Mouse (Mus musculus) spleen, postnatal 36 days (tissue): ENCODE measurements around the gene Fes.

Experiments used
- DNase-seq, 2 experiments: peaks; one replicate each; pipeline ENCODE4 v3.0.0; 2022; ENCODE audit warnings: low spot score in 2 of 2, mixed read lengths in 1 of 2

The Fes gene

GRCm38 (mm10) chr7:80387633-80388543 is at the start of gene Fes:
Gene Fes (minus strand): TSS chr7:80387946.
- peak; percentile 73 to 77 for DNase-seq

- no peak for DNase-seq
Observed at GRCm38 (mm10) chr7:80436571-80436970, 48.8 kb upstream of the Fes start.

GRCm38 (mm10) chr7:80435594-80435993 is 47.8 kb upstream of the Fes start:
- DNase-seq, result no peak

GRCm38 (mm10) chr7:80429661-80430060 is 41.9 kb upstream of the Fes start:
- no peak for DNase-seq

- DNase-seq, result no peak
Observed at GRCm38 (mm10) chr7:80427730-80428129, 40.0 kb upstream of the Fes start.

GRCm38 (mm10) chr7:80426363-80426762 is 38.6 kb upstream of the Fes start:
- peak; percentile 26 to 58 for DNase-seq

GRCm38 (mm10) chr7:80424722-80425121 is 37.0 kb upstream of the Fes start:
- no peak for DNase-seq

GRCm38 (mm10) chr7:80422759-80423480 is 35.2 kb upstream of the Fes start:
- peak in 1 of 2 experiments; percentile 34 for DNase-seq

GRCm38 (mm10) chr7:80421576-80421975 is 33.8 kb upstream of the Fes start:
- no peak for DNase-seq

GRCm38 (mm10) chr7:80420586-80420985 is 32.8 kb upstream of the Fes start:
- DNase-seq, result no peak

- no peak for DNase-seq
Observed at GRCm38 (mm10) chr7:80419278-80419677, 31.5 kb upstream of the Fes start.

GRCm38 (mm10) chr7:80418036-80418435 is 30.3 kb upstream of the Fes start:
- no peak for DNase-seq

- DNase-seq, result no peak
Observed at GRCm38 (mm10) chr7:80417601-80418000, 29.9 kb upstream of the Fes start.

- no peak for DNase-seq
Observed at GRCm38 (mm10) chr7:80416969-80417368, 29.2 kb upstream of the Fes start.

- no peak for DNase-seq
Observed at GRCm38 (mm10) chr7:80414303-80414855, 26.6 kb upstream of the Fes start.

GRCm38 (mm10) chr7:80413512-80414302 is 26.0 kb upstream of the Fes start:
- DNase-seq, result no peak

- DNase-seq, result no peak
Observed at GRCm38 (mm10) chr7:80412781-80413180, 25.0 kb upstream of the Fes start.

- no peak for DNase-seq
Observed at GRCm38 (mm10) chr7:80412279-80412678, 24.5 kb upstream of the Fes start.

GRCm38 (mm10) chr7:80410380-80410779 is 22.6 kb upstream of the Fes start:
- DNase-seq, result no peak

- DNase-seq, result no peak
Observed at GRCm38 (mm10) chr7:80407712-80408111, 20.0 kb upstream of the Fes start.

- DNase-seq, result no peak
Observed at GRCm38 (mm10) chr7:80406186-80406585, 18.4 kb upstream of the Fes start.
